Mouse (Mus musculus) G1E (cell line): Measurements from ENCODE around the gene Mest.

Experiments used
- CTCF ChIP-seq: IDR thresholded peaks from 2 replicates; pipeline ENCODE4 v1.5.1; 2012; ENCODE audit warnings: low read depth, low read length, inconsistent platforms, mixed read lengths
- GATA1 ChIP-seq: IDR thresholded peaks from 2 replicates; pipeline ENCODE4 v1.6.1; 2012; ENCODE audit warnings: borderline replicate concordance, low read length, inconsistent platforms, mixed read lengths
- POLR2AphosphoS5 ChIP-seq: IDR thresholded peaks from 2 replicates; pipeline ENCODE4 v1.6.1; 2012; ENCODE audit warnings: low read depth, low read length, inconsistent platforms; ENCODE audit not compliant: insufficient replicate concordance

GRCm38 (mm10) chr6:30711365-30711763 is 12.0 kb upstream of the Mest start:
- TF ChIP-seq POLR2AphosphoS5 (no peak), GATA1 (no peak), CTCF (no peak)
